Mouse (Mus musculus) brain, embryonic 14.5 days (tissue): Measurements from ENCODE around the gene Tmem131.

Source experiments
- CTCF ChIP-seq: fragments of 200-500 bp; IDR thresholded peaks from 2 replicates; pipeline ENCODE4 v1.5.1; 2012; ENCODE audit warnings: inconsistent platforms, mild to moderate bottlenecking, moderate library complexity, borderline replicate concordance; ENCODE audit not compliant: insufficient read depth, insufficient read length; ENCODE audit errors: extremely low read depth
- POLR2A ChIP-seq: fragments of 200-500 bp; IDR thresholded peaks from 2 replicates; pipeline ENCODE4 v1.6.1; 2012; ENCODE audit warnings: mild to moderate bottlenecking, inconsistent platforms, borderline replicate concordance; ENCODE audit not compliant: poor library complexity, insufficient read depth, insufficient read length, severe bottlenecking; ENCODE audit errors: extremely low read depth

- no peak for TF ChIP-seq CTCF
- TF ChIP-seq POLR2A: no peak
Observed at GRCm38 (mm10) chr1:36976770-36977169, 33.3 kb upstream of the Tmem131 start.
